Mouse (Mus musculus) ovary, adult 18-20 months (tissue): ENCODE results near the gene Pparg.
A peak's percentile ranks its signal among the peaks of the same experiment; 100 is the strongest.

Experiments used
- DNase-seq: peaks from one replicate; pipeline ENCODE4 v3.0.0; 2022; ENCODE audit warnings: low spot score, mixed read lengths

Gene Pparg

DNA sequence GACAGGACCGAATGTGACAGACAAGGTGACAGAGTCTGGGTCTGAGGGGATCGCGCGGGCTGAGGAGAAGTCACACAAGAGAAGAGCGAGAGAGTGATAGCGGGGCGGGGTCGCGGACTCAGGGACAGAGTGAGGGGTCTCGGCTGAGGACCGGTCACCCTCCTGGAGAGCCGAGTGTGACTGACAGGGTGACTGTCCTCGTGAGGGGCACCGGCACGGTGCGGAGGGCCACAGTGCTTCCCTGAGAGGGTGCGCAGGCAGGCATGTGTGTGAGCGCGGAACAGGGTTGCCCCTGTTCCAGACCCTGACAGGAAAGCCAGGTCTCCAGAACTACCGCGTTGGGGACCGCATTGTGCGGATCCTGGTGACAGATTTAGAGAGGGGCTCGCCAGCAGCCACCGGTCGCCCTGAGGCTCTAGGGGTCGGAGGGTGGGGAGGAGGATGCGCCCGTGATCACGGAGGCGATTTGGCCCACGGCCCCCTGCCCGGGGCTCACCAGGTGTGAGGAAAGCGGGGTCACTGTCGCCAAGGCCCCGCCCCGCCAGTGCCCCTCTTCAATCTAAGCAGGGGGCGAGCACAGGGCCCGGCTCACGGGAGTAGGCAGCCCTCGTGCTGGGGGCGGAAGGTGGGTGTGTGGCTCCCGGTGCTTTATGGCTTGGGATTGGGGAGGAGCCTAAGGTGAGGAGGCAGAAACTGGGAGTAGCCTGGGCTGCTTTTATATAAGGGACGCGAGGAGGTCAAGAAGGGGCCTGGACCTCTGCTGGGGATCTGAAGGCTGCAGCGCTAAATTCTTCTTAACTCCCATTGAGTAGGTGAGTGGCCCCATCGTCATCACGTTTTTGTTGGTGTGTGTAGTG is 1.1 kb downstream of the Pparg start:
- peak; percentile 25 for DNase-seq

DNA sequence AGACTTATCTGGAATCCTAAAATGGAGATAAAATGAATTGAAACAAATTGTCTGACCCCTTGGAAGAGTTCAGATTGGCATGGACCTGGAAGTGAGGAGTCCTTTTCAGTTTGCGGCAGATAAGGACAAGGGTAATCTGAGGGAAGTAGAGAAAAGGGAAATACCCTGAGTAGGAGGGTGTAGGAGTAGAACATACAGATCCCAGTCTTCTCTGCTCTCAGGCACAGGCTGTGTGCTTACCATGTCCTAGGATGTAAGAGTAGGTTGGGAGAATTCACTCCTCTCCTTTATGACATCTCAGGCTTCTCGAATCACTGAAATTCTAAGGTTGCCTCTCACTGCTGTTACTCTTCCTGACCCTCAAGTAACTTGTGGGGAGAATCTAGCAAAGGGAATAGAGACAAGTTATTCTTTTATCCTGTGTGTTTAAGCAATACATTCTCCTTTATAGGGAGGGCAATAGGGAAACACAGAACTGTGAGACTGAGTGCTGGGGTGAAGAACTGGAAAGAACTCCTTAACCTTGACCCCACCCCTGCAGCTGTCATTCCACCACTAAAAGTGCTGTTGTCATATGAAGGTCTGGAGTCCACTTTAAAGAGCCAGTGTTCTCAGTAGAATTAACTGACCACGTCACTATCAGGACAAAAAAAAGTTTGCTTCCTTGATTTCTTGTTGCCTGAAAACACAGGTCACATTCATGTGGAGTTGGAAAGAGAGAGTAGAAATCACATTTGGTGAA is 6.3 kb downstream of the Pparg start:
- DNase-seq: no peak

DNA sequence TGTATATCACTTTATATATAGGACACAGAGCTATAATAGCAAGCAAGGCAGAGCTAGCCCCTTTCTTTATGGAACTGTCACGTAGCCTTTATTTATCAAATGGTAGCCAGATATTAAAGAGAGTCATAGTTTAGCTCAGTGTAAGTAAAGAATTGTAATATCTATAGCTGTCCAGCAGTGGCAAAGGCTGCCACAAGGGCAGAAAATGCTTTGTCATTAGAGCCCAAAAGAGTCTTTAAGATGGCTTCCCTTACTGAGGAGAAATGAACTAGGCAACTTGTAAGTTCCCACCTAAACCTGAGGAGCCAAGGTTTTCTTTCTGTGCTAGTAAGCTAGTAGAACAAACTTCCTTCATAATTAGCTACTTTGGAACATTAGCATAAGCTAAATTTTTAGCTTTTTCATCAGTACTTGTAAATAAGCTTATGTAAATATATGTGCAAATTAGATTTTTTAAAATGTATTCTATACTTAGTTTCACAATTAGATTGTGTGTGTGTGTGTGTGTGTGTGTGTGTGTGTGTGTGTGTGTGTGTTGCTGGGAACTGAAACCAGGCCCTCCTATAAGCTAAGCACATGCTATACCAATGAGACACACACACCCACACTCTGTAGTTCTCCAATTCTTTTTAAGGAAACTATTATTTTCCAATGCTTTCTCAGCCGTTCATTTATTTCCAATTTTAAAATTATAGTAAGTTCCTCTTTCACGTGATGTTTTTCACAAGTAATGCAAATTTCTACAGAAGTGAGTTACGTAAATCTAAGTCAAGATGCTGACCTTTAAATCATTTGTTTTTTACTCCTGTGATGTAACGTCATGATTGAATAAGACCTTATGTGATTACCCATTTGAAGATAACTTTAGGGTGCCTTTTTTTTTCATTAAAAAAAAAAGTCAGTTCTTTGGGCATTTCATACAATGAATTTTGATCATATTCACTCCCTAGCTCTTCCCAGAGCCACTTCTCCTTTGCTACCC is 14.4 kb downstream of the Pparg start:
- no peak for DNase-seq

DNA sequence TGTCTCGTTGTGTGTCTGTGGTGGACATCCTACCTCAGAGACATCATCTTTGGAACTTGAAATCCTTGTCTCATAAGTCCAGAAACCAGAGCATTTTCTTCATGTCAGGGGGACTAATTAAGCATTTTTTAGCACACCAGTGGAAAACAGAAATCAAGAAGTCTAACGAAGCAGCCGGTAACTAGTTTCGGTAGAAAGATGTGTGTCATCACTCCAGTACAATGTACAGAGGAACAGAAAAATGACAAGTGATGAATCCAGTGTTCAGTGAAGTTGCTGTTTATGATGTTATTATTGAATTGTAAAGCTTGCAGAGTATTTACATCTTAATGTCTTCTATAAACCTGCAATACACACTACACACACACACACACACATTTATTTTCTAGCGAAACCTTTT is 19.8 kb downstream of the Pparg start:
- no peak for DNase-seq

DNA sequence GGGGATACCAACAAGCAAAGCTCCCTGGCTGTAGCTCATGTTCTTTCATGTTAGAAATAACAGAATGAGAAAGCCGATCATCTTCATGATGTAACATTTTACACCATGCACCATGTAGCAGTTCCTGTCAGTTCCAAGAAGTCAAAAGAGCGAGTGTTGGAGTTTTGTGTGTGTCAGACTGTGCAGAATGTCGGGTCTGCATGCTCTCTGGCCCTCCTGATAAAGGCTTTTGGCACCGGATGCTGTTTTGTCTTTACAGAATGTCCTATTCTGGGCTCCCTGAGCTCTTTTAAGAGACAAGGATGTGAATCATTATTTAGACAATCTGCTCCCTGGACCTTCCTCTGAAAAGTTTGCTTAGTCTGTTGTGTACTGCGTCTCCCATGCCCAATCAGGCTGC is 22.0 kb downstream of the Pparg start:
- DNase-seq: peak; percentile 55

DNA sequence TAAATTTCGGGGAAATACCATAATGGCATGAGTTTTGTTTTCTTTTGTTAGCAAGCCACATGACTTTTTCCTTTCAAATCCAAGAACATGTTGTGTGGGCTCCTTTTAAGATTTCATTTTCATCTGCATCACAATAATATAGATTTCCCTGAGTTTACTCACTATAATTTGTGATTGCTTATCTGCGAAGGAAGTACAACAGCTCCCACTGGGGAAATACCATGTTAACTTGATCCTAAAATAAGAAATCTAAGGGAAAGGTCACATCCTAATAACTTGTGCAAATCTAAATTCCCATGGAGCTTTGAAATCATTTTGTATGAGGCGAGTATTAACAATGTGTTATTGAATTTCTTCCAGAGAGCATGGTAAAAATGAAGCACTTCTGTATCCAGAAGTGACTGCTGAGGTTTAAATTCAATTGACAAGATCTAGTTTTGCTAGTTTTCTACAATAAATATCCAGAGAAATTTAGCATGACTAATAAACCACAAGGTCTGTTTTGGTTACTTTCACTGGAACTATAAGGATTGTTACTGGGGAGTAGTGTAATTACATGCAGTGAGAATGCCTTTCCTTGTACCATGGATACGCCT is 29.3 kb downstream of the Pparg start:
- no peak for DNase-seq

DNA sequence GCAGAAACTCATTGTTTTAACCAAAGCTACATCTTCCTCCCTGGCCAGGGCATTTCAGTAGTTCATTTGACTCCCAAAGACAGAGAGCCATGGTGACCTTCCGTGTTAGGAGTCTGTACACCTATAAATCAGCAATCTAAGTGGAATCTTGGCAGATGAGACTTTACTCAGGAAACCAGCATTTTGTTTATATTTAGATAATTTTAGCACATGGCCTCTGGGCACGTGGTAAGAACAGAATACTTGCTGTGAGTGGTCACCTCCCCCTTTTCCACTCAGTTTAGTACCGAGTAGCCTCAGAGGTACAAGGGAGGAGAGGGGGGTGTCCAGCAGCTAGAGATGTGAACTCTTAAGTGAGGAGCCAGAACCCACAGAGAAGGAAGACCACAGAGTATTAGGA is 36.2 kb downstream of the Pparg start:
- DNase-seq: no peak

DNA sequence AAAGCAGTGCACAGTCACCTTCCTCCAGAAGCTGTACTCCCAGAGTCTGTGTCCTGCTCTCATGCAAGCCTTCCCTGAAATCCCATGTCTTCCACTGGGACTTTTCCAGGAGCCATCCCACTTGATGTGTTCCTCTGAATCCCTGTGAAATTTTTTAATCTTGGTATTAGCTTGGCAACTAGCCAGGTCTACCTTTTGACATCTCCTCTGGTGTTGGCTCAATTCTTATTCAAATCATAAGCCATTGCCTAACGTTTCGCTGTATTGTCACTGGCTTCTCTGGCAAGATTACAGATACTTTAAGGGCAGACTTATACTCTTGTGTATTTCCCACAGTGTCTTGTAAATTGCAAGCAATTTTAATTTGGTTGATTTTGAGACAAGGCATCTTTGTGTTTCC is 43.6 kb downstream of the Pparg start:
- DNase-seq: no peak

DNA sequence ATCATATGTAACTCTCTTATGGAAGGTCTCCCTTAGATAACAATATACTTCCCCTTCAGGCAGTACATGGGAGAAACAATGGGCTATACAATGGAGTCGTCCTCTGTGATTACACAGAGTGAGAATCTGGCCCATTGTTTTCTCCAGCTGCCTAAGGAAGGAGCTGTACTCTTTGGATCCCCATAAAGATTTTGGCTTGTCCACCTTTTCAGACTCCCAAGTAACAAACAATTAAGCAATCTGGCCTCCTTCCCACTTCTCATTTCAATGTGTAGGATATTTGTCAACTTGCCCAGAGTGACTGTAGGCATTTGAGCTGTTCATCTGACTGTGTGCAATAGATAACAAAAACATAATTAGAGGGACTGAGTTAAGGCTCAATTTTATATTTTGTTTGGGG is 50.7 kb downstream of the Pparg start:
- DNase-seq: no peak

DNA sequence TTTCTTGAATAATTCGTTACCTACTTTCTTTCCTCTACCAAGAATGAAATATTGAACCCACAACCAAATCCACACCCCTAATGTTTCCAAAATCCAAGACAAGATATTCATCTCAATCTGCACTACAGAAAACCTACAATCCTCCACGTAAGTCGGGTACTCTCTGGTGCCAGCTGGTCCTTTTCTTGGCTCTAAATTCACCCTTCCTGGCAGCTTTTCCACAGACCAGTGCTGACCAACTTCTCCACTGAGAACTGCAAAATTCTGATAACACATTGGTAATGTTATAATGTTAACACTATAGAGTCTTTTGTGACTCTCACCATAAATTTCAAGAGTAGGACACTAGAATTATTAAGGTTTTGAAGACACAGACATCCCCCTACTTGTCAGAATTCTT is 57.4 kb downstream of the Pparg start:
- DNase-seq: no peak

DNA sequence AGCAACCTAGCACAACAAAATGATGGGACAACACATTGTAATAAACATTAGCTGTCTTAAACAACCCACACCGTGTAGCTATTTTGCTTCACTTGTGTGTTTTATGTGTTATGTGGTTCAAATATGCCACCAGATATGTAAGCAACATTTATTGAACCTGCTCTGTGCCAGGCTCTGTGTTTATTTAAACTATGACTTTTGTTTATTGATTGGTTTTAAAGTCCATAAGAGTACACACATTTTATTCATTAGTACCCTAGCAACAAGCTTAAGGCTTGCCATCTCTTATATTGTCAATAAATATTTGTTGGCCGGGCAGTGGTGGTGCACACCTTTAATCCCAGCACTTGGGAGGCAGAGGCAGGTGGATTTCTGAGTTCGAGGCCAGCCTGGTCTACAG is 58.2 kb downstream of the Pparg start:
- no peak for DNase-seq

DNA sequence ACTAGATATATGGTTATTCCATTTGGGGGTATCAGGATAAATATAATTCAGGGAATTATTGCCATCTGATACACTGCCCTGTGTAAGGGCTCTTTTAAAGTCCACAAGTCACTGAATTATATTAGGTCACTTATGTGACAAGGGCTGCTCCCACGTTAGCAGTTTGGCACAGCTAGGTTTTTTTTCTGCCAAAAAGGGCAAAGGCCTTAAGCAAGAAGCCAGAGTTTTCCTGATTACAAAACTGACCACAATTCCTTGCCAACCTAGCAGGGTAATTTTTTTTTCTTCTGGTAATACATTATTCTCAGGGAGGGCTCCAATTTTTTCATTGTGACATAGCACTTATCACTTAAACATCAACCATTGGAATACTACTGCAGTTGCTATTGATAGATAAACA is 60.2 kb downstream of the Pparg start:
- no peak for DNase-seq

DNA sequence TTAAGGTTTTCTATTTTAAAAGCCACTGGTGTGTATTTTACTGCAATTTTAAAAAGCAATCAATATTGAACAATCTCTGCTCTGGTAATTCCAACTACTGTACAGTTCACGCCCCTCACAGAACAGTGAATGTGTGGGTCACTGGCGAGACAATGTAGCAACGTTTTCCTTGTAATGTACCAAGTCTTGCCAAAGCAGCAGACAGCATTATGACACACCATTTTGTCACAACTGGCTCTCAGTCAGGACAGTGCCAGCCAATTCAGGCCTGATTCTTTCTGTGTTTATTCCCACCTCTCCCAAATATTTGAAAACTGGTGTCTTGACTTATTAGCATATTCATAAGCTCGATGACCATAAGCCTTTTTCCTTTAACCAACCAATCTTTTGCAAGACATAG is 60.9 kb downstream of the Pparg start:
- DNase-seq: no peak

DNA sequence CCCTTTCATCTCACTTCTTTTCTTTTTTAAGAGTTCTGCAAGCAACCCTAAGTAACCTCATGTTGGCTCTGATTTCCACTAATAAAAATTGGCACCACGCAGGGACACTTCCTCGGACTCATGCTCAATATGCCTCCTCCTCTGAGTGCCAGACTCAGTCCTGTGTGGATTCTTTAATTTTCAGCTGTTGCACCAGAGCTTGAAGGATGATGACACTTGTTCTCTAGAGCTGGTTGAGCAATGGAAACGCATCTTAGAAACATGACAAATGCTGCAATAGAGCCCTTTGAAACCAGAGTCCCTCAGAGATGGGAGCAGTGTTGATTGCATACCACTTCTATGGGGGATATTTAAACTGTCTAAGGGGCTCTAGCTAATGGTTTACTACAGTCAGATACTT is 63.7 kb downstream of the Pparg start:
- no peak for DNase-seq

DNA sequence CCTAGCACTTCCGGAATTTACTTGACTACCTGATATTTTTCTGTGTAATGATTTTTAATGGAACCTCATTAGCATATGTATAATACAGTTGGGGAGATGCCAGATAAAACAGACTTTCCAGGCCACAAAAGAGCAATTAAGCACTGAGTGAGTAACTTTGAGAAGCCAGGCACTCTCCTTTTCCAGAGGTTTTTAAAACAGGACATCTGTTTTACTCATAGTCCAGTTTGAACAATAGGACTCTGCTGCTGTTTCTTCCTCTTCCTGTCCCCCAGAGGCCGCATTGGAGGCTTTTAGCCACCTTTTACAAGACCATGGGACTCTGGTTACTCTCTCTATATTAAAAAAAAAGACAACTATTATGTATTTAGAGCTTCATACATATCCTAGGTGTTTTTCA is 72.0 kb downstream of the Pparg start:
- DNase-seq: no peak

DNA sequence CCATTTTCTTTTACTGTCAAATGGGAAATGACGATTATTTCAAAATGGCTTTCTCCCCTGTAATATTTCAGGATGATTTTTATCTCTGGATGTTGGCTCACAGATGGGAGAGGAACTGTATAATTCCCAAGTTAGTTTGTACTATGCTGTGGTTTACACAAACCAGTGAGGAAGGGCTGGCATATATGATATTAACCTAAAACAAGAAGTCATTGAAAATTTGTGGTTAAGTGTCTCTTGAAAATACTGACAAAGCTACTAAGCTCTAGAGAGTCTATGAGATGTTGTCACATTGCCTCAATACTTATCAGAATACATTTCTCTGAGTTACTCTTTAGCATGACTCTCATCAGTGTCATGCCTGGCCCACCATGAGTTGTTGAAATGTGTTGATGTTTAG is 73.3 kb downstream of the Pparg start:
- DNase-seq: no peak

DNA sequence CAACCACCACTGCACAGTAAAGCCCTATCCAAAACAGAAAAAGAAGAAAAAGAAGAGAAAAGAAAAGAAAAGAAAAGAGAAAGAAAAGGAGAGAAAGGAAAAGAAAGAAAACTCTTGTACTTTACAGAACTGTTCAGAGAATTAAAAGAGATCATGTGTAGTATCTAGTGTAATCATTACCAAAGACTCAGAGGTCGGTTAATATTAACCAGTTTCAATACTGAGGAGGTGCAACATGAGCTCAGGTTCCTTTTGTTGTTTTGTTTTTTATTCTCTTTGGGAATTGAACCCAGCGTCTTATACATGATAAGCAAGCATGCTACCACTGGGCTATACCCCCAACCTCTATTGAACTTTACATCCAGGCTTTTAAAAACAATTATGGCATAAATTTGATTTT is 74.1 kb downstream of the Pparg start:
- DNase-seq: no peak

DNA sequence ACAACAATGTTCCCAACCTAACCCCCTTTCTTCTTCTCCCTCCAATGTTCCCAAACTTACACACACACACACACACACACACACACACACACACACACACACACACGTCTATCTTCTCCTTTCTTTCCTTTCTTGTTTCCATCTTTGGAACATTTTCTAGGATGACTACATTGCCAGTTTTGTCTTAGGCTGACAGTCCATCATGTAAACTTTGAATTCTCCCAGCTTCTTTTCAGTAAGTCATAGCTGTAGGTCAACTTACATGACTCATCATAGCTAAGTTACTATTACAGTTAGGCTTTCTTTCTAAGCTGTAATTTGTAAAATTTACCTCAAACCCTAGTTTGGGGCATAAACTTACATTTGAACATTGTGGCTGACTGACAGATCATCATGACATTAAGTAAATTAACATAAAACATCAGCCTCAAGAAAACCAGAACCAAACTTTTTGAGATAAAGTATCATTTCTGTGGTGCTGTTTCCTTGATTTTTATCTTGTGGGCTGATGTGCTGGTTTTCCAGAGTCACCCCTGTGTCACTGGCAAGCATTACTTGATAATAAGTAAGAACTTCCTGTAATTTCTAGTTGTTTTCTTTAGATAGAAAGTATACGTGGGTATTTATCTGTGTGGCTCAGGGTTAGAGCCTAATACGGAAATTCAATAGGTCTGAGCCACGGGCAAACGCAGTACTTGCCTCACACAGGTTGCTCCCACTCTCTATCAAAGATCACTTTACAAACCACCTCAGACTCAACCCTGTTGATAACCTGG is 79.7 kb downstream of the Pparg start:
- DNase-seq: no peak

DNA sequence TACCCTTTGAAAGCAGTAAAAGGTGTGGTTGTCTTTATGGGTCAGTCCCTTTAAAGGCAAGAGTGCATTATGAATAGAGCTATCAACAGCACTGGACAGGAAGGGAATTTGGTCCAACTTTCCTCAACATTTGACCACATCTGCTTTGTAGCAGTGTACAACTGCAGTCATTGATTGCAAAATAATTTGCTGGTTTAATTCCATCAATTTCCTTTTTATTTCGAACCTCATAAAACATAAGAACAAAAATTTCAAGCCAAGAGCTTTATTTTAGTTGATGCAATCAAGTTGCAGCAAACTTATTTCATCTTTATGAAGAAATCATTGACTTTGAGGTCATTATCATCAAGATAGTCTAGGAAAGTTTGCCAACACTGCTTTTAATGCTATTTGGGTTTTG is 91.8 kb downstream of the Pparg start:
- DNase-seq: no peak

DNA sequence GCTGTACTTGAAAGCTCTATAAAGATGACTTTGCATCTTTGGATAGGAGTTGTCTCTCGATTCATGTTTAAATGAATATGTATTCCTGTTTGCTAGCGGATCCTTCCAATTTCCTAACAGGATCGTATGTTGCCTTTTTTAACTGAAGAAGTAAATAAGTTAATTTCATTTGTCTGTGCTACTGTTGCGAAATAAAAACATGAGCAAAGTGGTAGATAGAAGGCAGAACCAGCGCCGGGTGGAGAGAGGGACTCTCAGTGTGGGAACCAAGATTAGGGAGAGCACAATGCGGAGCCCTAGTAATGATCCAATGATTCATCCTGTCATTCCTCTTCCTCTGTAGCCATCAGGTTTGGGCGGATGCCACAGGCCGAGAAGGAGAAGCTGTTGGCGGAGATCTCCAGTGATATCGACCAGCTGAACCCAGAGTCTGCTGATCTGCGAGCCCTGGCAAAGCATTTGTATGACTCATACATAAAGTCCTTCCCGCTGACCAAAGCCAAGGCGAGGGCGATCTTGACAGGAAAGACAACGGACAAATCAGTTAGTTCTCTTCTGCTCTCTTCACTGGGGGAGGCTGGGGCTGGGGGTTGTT is 102.1 kb downstream of the Pparg start:
- DNase-seq: peak; percentile 81

DNA sequence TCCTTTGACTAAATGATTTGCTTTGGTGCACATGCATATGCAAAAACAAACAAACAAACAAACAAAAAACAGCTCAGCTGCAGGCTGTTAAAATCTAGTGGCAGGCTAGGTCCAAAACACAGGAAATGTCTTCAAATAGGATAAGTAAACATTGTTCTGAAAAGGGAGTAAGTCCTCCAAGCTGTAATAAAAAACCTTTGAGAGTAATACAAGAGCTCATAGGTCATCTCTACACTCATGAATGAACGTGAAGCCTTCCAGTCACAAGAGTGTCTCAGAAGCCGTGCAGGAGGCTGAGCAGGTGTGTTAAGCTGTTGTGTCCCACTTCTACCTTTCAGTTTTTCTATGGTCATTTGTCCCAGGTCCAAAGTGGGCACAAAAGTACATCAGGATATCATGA is 102.6 kb downstream of the Pparg start:
- DNase-seq: no peak
